Comparison of ENCODE assay signal across 18 mouse cellular contexts in the genomic region with DNA sequence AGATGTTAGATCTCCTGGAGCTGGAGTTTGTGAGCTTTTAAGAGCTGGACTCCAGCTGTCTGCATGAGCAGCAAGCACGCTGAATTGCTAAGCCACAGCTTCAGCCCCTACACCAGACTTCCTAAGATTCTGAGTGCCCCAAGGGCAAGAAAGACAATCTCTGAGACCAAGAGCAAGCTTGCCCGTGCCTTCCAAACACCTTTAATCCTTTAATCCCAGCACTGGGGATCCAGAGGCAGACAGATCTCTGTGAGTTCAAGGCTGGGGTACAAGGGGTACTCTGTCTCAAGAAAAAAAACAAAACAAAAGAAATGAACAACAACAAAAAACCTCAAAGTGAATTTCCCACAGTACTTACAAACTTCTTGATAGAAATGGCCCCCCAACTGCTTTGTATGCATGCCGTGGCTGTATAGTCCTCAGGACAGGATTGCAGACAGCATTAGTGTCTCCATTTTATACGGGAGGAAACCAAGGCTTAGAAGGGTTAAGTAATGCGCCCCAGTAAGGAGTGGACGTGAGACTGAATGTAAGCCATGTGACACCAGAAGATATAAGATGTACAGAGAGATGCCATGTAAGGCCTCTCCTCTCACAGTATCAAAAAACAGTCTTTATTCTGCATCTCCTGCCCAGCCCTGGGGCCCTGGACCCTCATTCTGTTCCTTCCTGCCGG.
DNase-seq lines count a peak whose midpoint lies in the region; ATAC-seq lines count a peak whose summit lies in the region.
"Had no signal": no experiment of that assay in that cellular context is flagged by ENCODE, and none has a peak within 500 bp of the region (broad histone marks: within the 10 kb centered on the region; RNA-seq: fewer than 3 reads in every experiment).

No protein-coding gene starts in this region.

- 13% methylated on average over 7 of the region's 7 CpGs for WGBS in forebrain, embryonic 12.5 days
- 31% methylated on average over 7 of the region's 7 CpGs for WGBS in hindbrain, embryonic 14.5 days
- WGBS in midbrain, embryonic 13.5 days, result 15% methylated on average over 7 of the region's 7 CpGs

- peak; percentile 28 for DNase-seq in embryo, embryonic 11 days
- DNase-seq in embryo, embryonic 9.5 days (ENCODE audit: extremely low spot score), result no peak
- DNase-seq in hindbrain, embryonic 14.5 days (ENCODE audit: low spot score), result no peak
- DNase-seq in frontal cortex, postnatal 10 days (ENCODE audit: low spot score in 2 of 2), result no peak
- DNase-seq in lung, postnatal 14 days, result no peak
- no peak for DNase-seq in liver
- DNase-seq: adrenal gland, adult 2 months; cerebellum, adult 9-11 months; heart, postnatal 10 days; kidney, adult 18-20 months; kidney, postnatal 25 days; lung, adult 2 months; right cerebral cortex, adult 18-20 months; spleen, adult 18-20 months; thymus, postnatal 25 days had no signal

- peaks cover 47% of the 10 kb centered on the region for H3K4me1 ChIP-seq in forebrain, embryonic 12.5 days
- H3K4me1 ChIP-seq in hindbrain, embryonic 14.5 days (replicated peaks; ENCODE audit: control insufficient read depth, insufficient read depth, low read length), result peaks cover 23% of the 10 kb centered on the region
- peaks cover 46% of the 10 kb centered on the region for H3K4me1 ChIP-seq in midbrain, embryonic 13.5 days (replicated peaks)

- no peaks in the 10 kb centered on the region for H3K9me3 ChIP-seq in forebrain, embryonic 12.5 days
- no peaks in the 10 kb centered on the region for H3K9me3 ChIP-seq in hindbrain, embryonic 14.5 days (ENCODE audit: control insufficient read depth, low read length)
- H3K9me3 ChIP-seq in midbrain, embryonic 13.5 days, result no peaks in the 10 kb centered on the region
- H3K9me3 ChIP-seq: limb, embryonic 15.5 days had no signal

- peak overlapping the region; percentile 8; the same call in 1 of the 2 replicates for H3K9ac ChIP-seq in forebrain, embryonic 12.5 days
- peak overlapping the region; percentile 33 for H3K9ac ChIP-seq in hindbrain, embryonic 14.5 days
- H3K9ac ChIP-seq in midbrain, embryonic 13.5 days (replicated peaks), result peak overlapping the region; percentile 52
- H3K9ac ChIP-seq: limb, embryonic 15.5 days had no signal

- H3K4me3 ChIP-seq in forebrain, embryonic 12.5 days (replicated peaks), result no peak overlapping the region
- H3K4me3 ChIP-seq in hindbrain, embryonic 14.5 days (replicated peaks; ENCODE audit: low read length), result no peak overlapping the region
- no peak overlapping the region for H3K4me3 ChIP-seq in midbrain, embryonic 13.5 days (replicated peaks)
- H3K4me3 ChIP-seq: limb, embryonic 15.5 days had no signal

- H3K27me3 ChIP-seq in forebrain, embryonic 12.5 days, result no peaks in the 10 kb centered on the region
- no peaks in the 10 kb centered on the region for H3K27me3 ChIP-seq in hindbrain, embryonic 14.5 days (ENCODE audit: control insufficient read depth, insufficient read depth, low read length)
- no peaks in the 10 kb centered on the region for H3K27me3 ChIP-seq in midbrain, embryonic 13.5 days
- H3K27me3 ChIP-seq: limb, embryonic 15.5 days had no signal

- H3K27ac ChIP-seq in forebrain, embryonic 12.5 days, result peak overlapping the region; percentile 94
- H3K27ac ChIP-seq in hindbrain, embryonic 14.5 days, result peak overlapping the region; percentile 77
- H3K27ac ChIP-seq in midbrain, embryonic 13.5 days, result peak overlapping the region; percentile 94
- H3K27ac ChIP-seq: limb, embryonic 15.5 days had no signal

- H3K36me3 ChIP-seq in forebrain, embryonic 12.5 days (replicated peaks), result no peaks in the 10 kb centered on the region
- no peaks in the 10 kb centered on the region for H3K36me3 ChIP-seq in hindbrain, embryonic 14.5 days (replicated peaks; ENCODE audit: control insufficient read depth, insufficient read depth)
- no peaks in the 10 kb centered on the region for H3K36me3 ChIP-seq in midbrain, embryonic 13.5 days
- H3K36me3 ChIP-seq: limb, embryonic 15.5 days had no signal

- peak; percentile 37; the same call in 1 of the 2 replicates for ATAC-seq in forebrain, embryonic 12.5 days (ENCODE audit: low FRiP score)
- no peak for ATAC-seq in hindbrain, embryonic 14.5 days (ENCODE audit: low FRiP score)
- ATAC-seq in midbrain, embryonic 13.5 days, result peak; percentile 47

- peak overlapping the region; percentile 19 for H3K4me2 ChIP-seq in forebrain, embryonic 12.5 days
- no peak overlapping the region for H3K4me2 ChIP-seq in hindbrain, embryonic 14.5 days (replicated peaks)
- peak overlapping the region; percentile 24 for H3K4me2 ChIP-seq in midbrain, embryonic 13.5 days (replicated peaks)
- H3K4me2 ChIP-seq: limb, embryonic 15.5 days had no signal
